Mouse (Mus musculus): ENCODE results near the gene Cyp4f16. TPM values are rescaled to one million over a fixed set of nuclear protein-coding genes. Genes with fewer than 3 reads are reported as not detected.
"Not testable (repeated sequence)": the region's sequence is repeated elsewhere in the genome, so short reads cannot be mapped to it uniquely, and the experiment has no call there.

The Cyp4f16 gene
- polyA plus RNA-seq, 1 experiment from 2014 or later = 23.9 TPM

DNA sequence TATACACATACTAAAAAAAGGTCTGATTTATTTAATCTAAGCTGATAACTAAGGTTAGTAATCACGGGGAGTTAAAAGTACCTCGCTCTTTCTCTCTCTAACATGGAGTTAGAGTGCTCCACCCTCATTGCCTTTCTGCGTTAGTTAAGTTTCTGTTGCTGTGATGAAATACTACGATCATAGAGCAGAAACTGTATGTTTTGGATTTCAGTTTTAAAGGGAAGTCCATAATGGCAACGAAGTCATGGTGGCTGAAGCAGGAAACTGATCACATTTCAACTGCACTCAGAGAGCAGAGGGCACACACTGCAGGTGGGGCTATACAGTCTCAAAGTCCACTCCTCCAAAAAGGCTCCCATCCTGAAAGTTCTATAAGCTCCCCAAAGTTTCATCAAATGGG is 13.5 kb upstream of the Cyp4f16 start:
- peaks cover 67% of the 10 kb centered on the region for H3K36me3 ChIP-seq
- no peak for ATAC-seq (ENCODE audit: low FRiP score, low read depth)
- no peaks in the 10 kb centered on the region for H3K27me3 ChIP-seq
- no peak overlapping the region for H3K4me3 ChIP-seq
- H3K4me2 ChIP-seq (replicated peaks) = no peak overlapping the region
- H3K27ac ChIP-seq = no peak overlapping the region
- H3K4me1 ChIP-seq = no peaks in the 10 kb centered on the region
- WGBS = 92% methylated on average over 5 of the region's 5 CpGs
- no peaks in the 10 kb centered on the region for H3K9me3 ChIP-seq
- H3K9ac ChIP-seq = no peak overlapping the region

DNA sequence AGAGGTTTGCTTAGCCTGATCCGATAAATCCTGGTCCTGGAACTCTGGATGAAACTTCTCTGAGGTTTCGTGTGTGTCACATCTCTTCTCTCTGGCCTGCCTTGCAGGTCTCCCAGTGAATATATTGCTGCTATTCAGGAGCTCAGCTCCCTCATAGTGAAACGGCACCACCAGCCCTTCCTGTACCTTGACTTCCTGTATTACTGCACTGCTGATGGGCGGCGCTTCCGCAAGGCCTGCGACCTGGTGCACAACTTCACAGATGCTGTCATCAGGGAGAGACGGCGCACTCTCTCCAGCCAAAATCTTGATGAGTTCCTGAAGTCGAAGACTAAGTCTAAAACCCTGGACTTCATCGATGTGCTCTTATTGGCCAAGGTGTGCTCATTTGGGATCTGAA is 12.5 kb upstream of the Cyp4f16 start:
- peaks cover 68% of the 10 kb centered on the region for H3K36me3 ChIP-seq
- H3K4me3 ChIP-seq = no peak overlapping the region
- H3K27me3 ChIP-seq = no peaks in the 10 kb centered on the region
- no peak for ATAC-seq (ENCODE audit: low FRiP score, low read depth)
- no peaks in the 10 kb centered on the region for H3K9me3 ChIP-seq
- no peak overlapping the region for H3K27ac ChIP-seq
- H3K9ac ChIP-seq = no peak overlapping the region
- H3K4me2 ChIP-seq (replicated peaks) = no peak overlapping the region
- WGBS = 92% methylated on average over 11 of the region's 11 CpGs
- 0 out of 2 replicates have a peak, but pooled peaks cover 7% of the 10 kb centered on the region for H3K4me1 ChIP-seq

GRCm38 (mm10) chr17:32526341-32526740 is 10.0 kb upstream of the Cyp4f16 start:
- not testable (repeated sequence) for H3K9me3 ChIP-seq; ATAC-seq (ENCODE audit: low FRiP score, low read depth); H3K4me1 ChIP-seq; H3K4me2 ChIP-seq (replicated peaks); H3K4me3 ChIP-seq; H3K27me3 ChIP-seq; H3K27ac ChIP-seq; H3K9ac ChIP-seq
- WGBS = 91% methylated on average over 1 of the region's 1 CpGs
- peaks cover 53% of the 10 kb centered on the region for H3K36me3 ChIP-seq

DNA sequence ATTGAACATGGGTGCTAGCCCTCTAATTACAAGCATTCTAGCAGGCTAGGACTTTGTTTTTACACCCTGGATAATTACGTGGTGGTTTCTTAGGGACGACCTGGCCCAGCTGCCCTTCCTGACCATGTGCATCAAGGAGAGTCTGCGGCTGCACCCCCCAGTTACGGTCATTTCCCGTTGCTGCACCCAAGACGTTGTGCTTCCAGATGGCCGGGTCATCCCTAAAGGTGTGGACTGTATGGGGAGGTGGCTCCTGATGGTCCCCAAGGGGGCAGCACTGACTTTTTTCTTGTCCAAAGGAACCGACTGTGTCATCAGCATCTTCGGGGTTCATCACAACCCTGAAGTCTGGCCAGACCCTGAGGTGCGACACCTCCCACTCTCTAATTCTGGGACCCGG is 8.6 kb upstream of the Cyp4f16 start:
- Histone ChIP-seq H3K4me2 (replicated peaks) (no peak overlapping the region), H3K9ac (no peak overlapping the region), H3K27ac (no peak overlapping the region), H3K4me3 (no peak overlapping the region), H3K4me1 (0 out of 2 replicates have a peak, but pooled peaks cover 7% of the 10 kb centered on the region), H3K36me3 (peaks cover 43% of the 10 kb centered on the region), H3K27me3 (no peaks in the 10 kb centered on the region), H3K9me3 (no peaks in the 10 kb centered on the region)
- ATAC-seq (ENCODE audit: low FRiP score, low read depth) = no peak
- WGBS = 83% methylated on average over 11 of the region's 11 CpGs

DNA sequence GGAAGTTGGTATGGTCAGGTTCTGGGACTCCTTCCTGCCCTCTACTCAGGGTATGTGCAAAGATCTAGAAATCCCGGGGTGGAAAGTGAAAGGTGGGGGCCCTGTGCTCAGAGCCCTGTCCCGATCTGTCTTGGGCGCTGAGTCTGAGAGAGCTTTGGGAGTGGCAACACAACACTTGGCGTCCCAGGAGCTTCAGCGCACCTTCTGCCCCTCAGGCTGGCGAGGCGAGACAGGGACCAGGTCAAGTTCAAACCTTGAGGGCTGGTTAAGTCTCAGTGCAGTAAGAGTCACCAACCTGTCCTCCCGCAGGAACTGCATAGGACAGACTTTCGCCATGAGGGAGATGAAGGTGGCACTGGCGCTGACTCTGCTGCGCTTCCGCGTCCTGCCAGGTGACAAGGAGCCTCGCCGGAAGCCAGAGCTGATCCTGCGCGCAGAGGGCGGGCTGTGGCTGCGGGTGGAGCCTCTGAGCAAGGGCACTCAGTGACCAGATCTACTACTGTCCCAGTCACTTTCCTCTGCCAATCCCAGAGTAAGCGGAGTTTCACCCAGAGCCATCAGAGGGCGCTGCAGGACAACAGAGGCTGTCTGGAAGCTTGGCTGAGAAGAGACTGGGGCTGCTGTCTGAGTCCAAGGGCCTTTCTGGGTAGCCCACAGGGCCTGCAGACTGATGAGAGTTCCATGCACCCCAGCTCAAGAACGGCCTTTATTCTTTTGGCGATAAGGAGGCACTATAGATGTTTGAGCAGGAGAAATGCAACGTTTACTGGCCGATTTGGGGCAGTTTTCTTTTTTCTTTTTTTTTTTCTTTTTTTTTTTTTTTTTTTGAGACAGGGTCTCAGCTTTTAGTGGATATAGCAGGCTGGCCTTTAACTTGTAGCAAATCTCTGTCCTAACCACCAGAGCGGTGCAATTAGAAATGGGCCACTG is 7.7 kb upstream of the Cyp4f16 start:
- ATAC-seq (ENCODE audit: low FRiP score, low read depth) = 0 out of 2 replicates have a peak, but pooled peaks have one; percentile 36
- Histone ChIP-seq H3K27me3 (no peaks in the 10 kb centered on the region), H3K9me3 (no peaks in the 10 kb centered on the region), H3K9ac (peak overlapping the region; percentile 39; the same call in 1 of the 2 replicates), H3K4me1 (0 out of 2 replicates have a peak, but pooled peaks cover 7% of the 10 kb centered on the region), H3K36me3 (peaks cover 35% of the 10 kb centered on the region), H3K27ac (no peak overlapping the region), H3K4me3 (no peak overlapping the region), H3K4me2 (replicated peaks) (peak overlapping the region; percentile 44)
- WGBS = 15% methylated on average over 26 of the region's 26 CpGs

- H3K9me3 ChIP-seq; ATAC-seq (ENCODE audit: low FRiP score, low read depth); H3K27ac ChIP-seq; H3K4me3 ChIP-seq; H3K9ac ChIP-seq; H3K27me3 ChIP-seq; H3K4me2 ChIP-seq (replicated peaks); H3K36me3 ChIP-seq: not testable (repeated sequence)
- 78% methylated on average over 4 of the region's 4 CpGs for WGBS
- peaks cover 17% of the 10 kb centered on the region for H3K4me1 ChIP-seq
Measured at GRCm38 (mm10) chr17:32532356-32532755, 4.0 kb upstream of the Cyp4f16 start.

- Histone ChIP-seq H3K4me1 (peaks cover 10% of the 10 kb centered on the region), H3K4me2 (replicated peaks) (no peak overlapping the region), H3K9ac (no peak overlapping the region), H3K27ac (no peak overlapping the region), H3K36me3 (no peaks in the 10 kb centered on the region), H3K27me3 (no peaks in the 10 kb centered on the region), H3K4me3 (no peak overlapping the region), H3K9me3 (no peaks in the 10 kb centered on the region)
- no peak for ATAC-seq (ENCODE audit: low FRiP score, low read depth)
- whole genome bisulfite sequencing = 83% methylated on average over 6 of the region's 6 CpGs
Measured at GRCm38 (mm10) chr17:32534068-32534467, 2.3 kb upstream of the Cyp4f16 start.

GRCm38 (mm10) chr17:32536867-32537250 is 501 bp downstream of the Cyp4f16 start:
- Histone ChIP-seq H3K27ac (0 out of 2 replicates have a peak overlapping the region, but pooled peaks have one; percentile 28), H3K4me2 (replicated peaks) (peak overlapping the region; percentile 73), H3K27me3 (no peaks in the 10 kb centered on the region), H3K4me3 (peak overlapping the region; percentile 59), H3K36me3 (peaks cover 8% of the 10 kb centered on the region; the same call in 1 of the 2 replicates), H3K4me1 (peaks cover 10% of the 10 kb centered on the region), H3K9ac (peak overlapping the region; percentile 70), H3K9me3 (no peaks in the 10 kb centered on the region)
- no peak; the same call in 1 of the 2 replicates for ATAC-seq (ENCODE audit: low FRiP score, low read depth)
- WGBS = 60% methylated on average over 5 of the region's 5 CpGs

- H3K27me3 ChIP-seq; ATAC-seq (ENCODE audit: low FRiP score, low read depth); H3K9me3 ChIP-seq; H3K4me1 ChIP-seq; H3K4me2 ChIP-seq (replicated peaks); H3K9ac ChIP-seq; H3K4me3 ChIP-seq; H3K27ac ChIP-seq: not testable (repeated sequence)
- 91% methylated on average over 5 of the region's 5 CpGs for WGBS
- peaks cover 37% of the 10 kb centered on the region for H3K36me3 ChIP-seq
Measured at GRCm38 (mm10) chr17:32544792-32545191, 8.4 kb downstream of the Cyp4f16 start.

- not testable (repeated sequence) for H3K27ac ChIP-seq; ATAC-seq (ENCODE audit: low FRiP score, low read depth); H3K36me3 ChIP-seq; H3K27me3 ChIP-seq; H3K9ac ChIP-seq; H3K4me1 ChIP-seq; H3K9me3 ChIP-seq; H3K4me3 ChIP-seq
- 74% methylated on average over 3 of the region's 3 CpGs for WGBS
- H3K4me2 ChIP-seq (replicated peaks) = peak overlapping the region; percentile 50
Measured at GRCm38 (mm10) chr17:32550377-32550776, 14.0 kb downstream of the Cyp4f16 start.

GRCm38 (mm10) chr17:32550900-32551770 is 14.8 kb downstream of the Cyp4f16 start:
- 0 out of 2 replicates have a peak overlapping the region, but pooled peaks have one; percentile 7 for H3K4me3 ChIP-seq
- peak overlapping the region; percentile 8; the same call in 1 of the 2 replicates for H3K9ac ChIP-seq
- WGBS = 19% methylated on average over 20 of the region's 20 CpGs
- H3K4me1 ChIP-seq = no peaks in the 10 kb centered on the region
- no peak; the same call in 1 of the 2 replicates for ATAC-seq (ENCODE audit: low FRiP score, low read depth)
- H3K27ac ChIP-seq = no peak overlapping the region
- peak overlapping the region; percentile 50 for H3K4me2 ChIP-seq (replicated peaks)
- H3K9me3 ChIP-seq = no peaks in the 10 kb centered on the region
- no peaks in the 10 kb centered on the region for H3K27me3 ChIP-seq
- H3K36me3 ChIP-seq = peaks cover 3% of the 10 kb centered on the region; the same call in 1 of the 2 replicates

GRCm38 (mm10) chr17:32553016-32553415 is 16.7 kb downstream of the Cyp4f16 start:
- H3K4me1 ChIP-seq; H3K4me3 ChIP-seq; H3K27me3 ChIP-seq; H3K9me3 ChIP-seq; H3K27ac ChIP-seq; ATAC-seq (ENCODE audit: low FRiP score, low read depth); H3K4me2 ChIP-seq (replicated peaks); H3K36me3 ChIP-seq; H3K9ac ChIP-seq: not testable (repeated sequence)
- WGBS = 38% methylated on average over 1 of the region's 1 CpGs
